25 mouse cellular contexts compared by ENCODE assay signal in the genomic region with DNA sequence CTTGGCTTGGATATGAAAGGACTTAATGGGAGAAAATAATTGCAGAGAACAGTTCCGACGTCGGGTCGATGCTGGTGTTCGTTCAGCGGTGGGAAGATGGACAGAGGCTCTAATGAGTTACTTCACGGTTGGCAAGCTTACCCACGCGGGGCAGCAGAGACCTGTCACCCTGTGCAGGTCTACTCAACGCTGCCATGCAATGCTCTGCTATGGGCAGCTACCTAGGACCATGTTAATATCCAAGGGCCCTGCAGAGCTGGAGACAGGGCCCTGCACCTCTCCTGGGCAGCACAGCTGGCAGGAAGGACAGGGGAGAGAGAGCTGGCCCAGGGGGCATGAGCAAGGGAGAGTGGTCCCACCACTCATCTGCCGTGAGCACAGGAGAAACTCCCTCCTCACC. TPM values are rescaled to one million over a fixed set of nuclear protein-coding genes. Genes with fewer than 3 reads are reported as not detected.
DNase-seq lines count a peak whose midpoint lies in the region; ATAC-seq and TF ChIP-seq lines count a peak whose summit lies in the region.
"Had no signal": no experiment of that assay in that cellular context is flagged by ENCODE, and none has a peak within 500 bp of the region (broad histone marks: within the 10 kb centered on the region; RNA-seq: fewer than 3 reads in every experiment).

No protein-coding gene starts in this region.

- no peak for DNase-seq in heart, embryonic 10.5 days (ENCODE audit: low spot score)
- DNase-seq in hindbrain, embryonic 14.5 days (ENCODE audit: low spot score): no peak
- no peak for DNase-seq in hindbrain, postnatal 0 days (ENCODE audit: low spot score)
- DNase-seq in brain, embryonic 14.5 days (ENCODE audit: low read depth): peak; percentile 15
- no peak for DNase-seq in embryonic facial prominence, embryonic 10.5 days (ENCODE audit: low spot score)
- no peak for DNase-seq in lung, adult 2 months
- DNase-seq in testis, postnatal 10 days (ENCODE audit: low spot score): no peak
- DNase-seq: adrenal gland, postnatal 10 days; cerebellum, adult 8-10 months; cerebellum, postnatal 36 days; embryo, embryonic 11 days; heart, postnatal 14 days; kidney, adult 8-10 months; kidney, postnatal 25 days; layer of hippocampus, postnatal 36 days; right cerebral cortex, adult 18-20 months; right cerebral cortex, postnatal 4 days; thymus, postnatal 25 days had no signal

- WGBS in heart, embryonic 12.5 days: 89% methylated on average over 11 of the region's 11 CpGs
- WGBS in heart, embryonic 10.5 days: 95% methylated on average over 11 of the region's 11 CpGs
- 69% methylated on average over 11 of the region's 11 CpGs for WGBS in hindbrain, embryonic 14.5 days
- 63% methylated on average over 11 of the region's 11 CpGs for WGBS in hindbrain, postnatal 0 days
- 92% methylated on average over 11 of the region's 11 CpGs for WGBS in embryonic facial prominence, embryonic 10.5 days
- 88% methylated on average over 11 of the region's 11 CpGs for WGBS in lung, adult 2 months

- H3K4me2 ChIP-seq in heart, embryonic 12.5 days: no peak overlapping the region
- no peak overlapping the region for H3K4me2 ChIP-seq in hindbrain, embryonic 14.5 days (replicated peaks)
- H3K4me2 ChIP-seq in hindbrain, postnatal 0 days (ENCODE audit: low read depth, low read length): no peak overlapping the region

- ATAC-seq in heart, embryonic 12.5 days (ENCODE audit: insufficient number of reproducible peaks, low FRiP score): no peak
- peak; percentile 27; the same call in 1 of the 2 replicates for ATAC-seq in hindbrain, embryonic 14.5 days (ENCODE audit: low FRiP score)
- ATAC-seq in hindbrain, postnatal 0 days: no peak; the same call in 1 of the 2 replicates
- ATAC-seq: inflammation-experienced regulatory T-cells, adult 6 months; lung, postnatal 0 days had no signal

- peaks cover 19% of the 10 kb centered on the region for H3K4me1 ChIP-seq in heart, embryonic 12.5 days (replicated peaks)
- peaks cover 12% of the 10 kb centered on the region for H3K4me1 ChIP-seq in heart, embryonic 10.5 days
- 0 out of 2 replicates have a peak, but pooled peaks cover 5% of the 10 kb centered on the region for H3K4me1 ChIP-seq in hindbrain, embryonic 14.5 days (replicated peaks; ENCODE audit: control insufficient read depth, insufficient read depth, low read length)
- no peaks in the 10 kb centered on the region for H3K4me1 ChIP-seq in hindbrain, postnatal 0 days (ENCODE audit: insufficient read depth, low read length)
- H3K4me1 ChIP-seq in embryonic facial prominence, embryonic 10.5 days: no peaks in the 10 kb centered on the region
- peaks cover 4% of the 10 kb centered on the region for H3K4me1 ChIP-seq in lung, adult 2 months (ENCODE audit: control insufficient read depth, insufficient read depth, low read length)

- no peak for TF ChIP-seq CTCF in hindbrain, postnatal 0 days (IDR thresholded peaks at IDR 0.05; ENCODE audit: low read depth)
- no peak for TF ChIP-seq CTCF in brain, embryonic 14.5 days (IDR thresholded peaks at IDR 0.05; ENCODE audit: borderline replicate concordance, extremely low read depth, insufficient read depth, insufficient read length)
- TF ChIP-seq CTCF in lung, adult 2 months (IDR thresholded peaks at IDR 0.05; ENCODE audit: insufficient read depth, low read length): no peak

- H3K9me3 ChIP-seq in heart, embryonic 12.5 days (replicated peaks): no peaks in the 10 kb centered on the region
- no peaks in the 10 kb centered on the region for H3K9me3 ChIP-seq in heart, embryonic 10.5 days
- no peaks in the 10 kb centered on the region for H3K9me3 ChIP-seq in hindbrain, embryonic 14.5 days (ENCODE audit: control insufficient read depth, low read length)
- no peaks in the 10 kb centered on the region for H3K9me3 ChIP-seq in hindbrain, postnatal 0 days (ENCODE audit: low read length)
- H3K9me3 ChIP-seq in embryonic facial prominence, embryonic 10.5 days: peaks cover 9% of the 10 kb centered on the region; the same call in 1 of the 2 replicates

- no peak overlapping the region for H3K9ac ChIP-seq in heart, embryonic 12.5 days
- no peak overlapping the region for H3K9ac ChIP-seq in hindbrain, embryonic 14.5 days
- no peak overlapping the region for H3K9ac ChIP-seq in hindbrain, postnatal 0 days (replicated peaks; ENCODE audit: low read length)

- H3K36me3 ChIP-seq in heart, embryonic 12.5 days: peaks cover 69% of the 10 kb centered on the region
- peaks cover 69% of the 10 kb centered on the region for H3K36me3 ChIP-seq in heart, embryonic 10.5 days
- H3K36me3 ChIP-seq in hindbrain, embryonic 14.5 days (replicated peaks; ENCODE audit: control insufficient read depth, insufficient read depth): peaks cover 4% of the 10 kb centered on the region; the same call in 1 of the 2 replicates
- no peaks in the 10 kb centered on the region; the same call in 1 of the 2 replicates for H3K36me3 ChIP-seq in hindbrain, postnatal 0 days (ENCODE audit: insufficient read depth, low read length)
- peaks cover 82% of the 10 kb centered on the region for H3K36me3 ChIP-seq in embryonic facial prominence, embryonic 10.5 days (replicated peaks)

- H3K27ac ChIP-seq in heart, embryonic 12.5 days (ENCODE audit: poor library complexity, severe bottlenecking): peak overlapping the region; percentile 40; the same call in 1 of the 2 replicates
- no peak overlapping the region for H3K27ac ChIP-seq in heart, embryonic 10.5 days
- H3K27ac ChIP-seq in hindbrain, embryonic 14.5 days: 0 out of 2 replicates have a peak overlapping the region, but pooled peaks have one; percentile 47
- no peak overlapping the region; the same call in 1 of the 2 replicates for H3K27ac ChIP-seq in hindbrain, postnatal 0 days
- peak overlapping the region; percentile 44; the same call in 1 of the 2 replicates for H3K27ac ChIP-seq in embryonic facial prominence, embryonic 10.5 days (replicated peaks)
- H3K27ac ChIP-seq: layer of hippocampus, adult 2 months; macrophage had no signal

- TF ChIP-seq POLR2A in brain, embryonic 14.5 days (IDR thresholded peaks at IDR 0.05; ENCODE audit: borderline replicate concordance, extremely low read depth, insufficient read depth, insufficient read length, poor library complexity, severe bottlenecking): no peak
- no peak for TF ChIP-seq POLR2A in lung, adult 2 months (IDR thresholded peaks at IDR 0.05; ENCODE audit: borderline replicate concordance, extremely low read depth, low read depth, low read length)

- H3K27me3 ChIP-seq in heart, embryonic 12.5 days (replicated peaks): no peaks in the 10 kb centered on the region
- no peaks in the 10 kb centered on the region for H3K27me3 ChIP-seq in heart, embryonic 10.5 days (ENCODE audit: insufficient read depth, poor library complexity, severe bottlenecking)
- H3K27me3 ChIP-seq in hindbrain, embryonic 14.5 days (ENCODE audit: control insufficient read depth, insufficient read depth, low read length): no peaks in the 10 kb centered on the region
- H3K27me3 ChIP-seq in hindbrain, postnatal 0 days (ENCODE audit: insufficient read depth, low read length): no peaks in the 10 kb centered on the region
- H3K27me3 ChIP-seq in embryonic facial prominence, embryonic 10.5 days (replicated peaks; ENCODE audit: low read depth, poor library complexity, severe bottlenecking): no peaks in the 10 kb centered on the region

- H3K4me3 ChIP-seq in heart, embryonic 12.5 days: no peak overlapping the region
- no peak overlapping the region for H3K4me3 ChIP-seq in heart, embryonic 10.5 days
- no peak overlapping the region for H3K4me3 ChIP-seq in hindbrain, embryonic 14.5 days (replicated peaks; ENCODE audit: low read length)
- H3K4me3 ChIP-seq in hindbrain, postnatal 0 days (ENCODE audit: low read length): no peak overlapping the region
- H3K4me3 ChIP-seq in embryonic facial prominence, embryonic 10.5 days: no peak overlapping the region
- no peak overlapping the region for H3K4me3 ChIP-seq in lung, adult 2 months (replicated peaks; ENCODE audit: extremely low read depth, low read depth, low read length)
- H3K4me3 ChIP-seq: layer of hippocampus, adult 2 months had no signal

RNA-seq across cellular contexts. Expression of a gene that starts 29.9 kb away (rescaled TPM):
- polyA plus RNA-seq in heart, embryonic 12.5 days (2016; fragmentation: Nextera tagmentation; extraction: Ambion mirVana): 191 and 206 TPM in 2 replicates
- polyA plus RNA-seq in heart, embryonic 10.5 days (2016; fragmentation: Nextera tagmentation; extraction: Ambion mirVana): 175 and 176 TPM in 2 replicates
- 63.9 and 71.1 TPM in 2 replicates for polyA plus RNA-seq in hindbrain, embryonic 14.5 days (2014; fragmentation: Nextera tagmentation; extraction: Ambion mirVana)
- total RNA-seq in hindbrain, postnatal 0 days (2014; rRNA removed): 30.0 and 31.6 TPM in 2 replicates
- 76.4 and 89.4 TPM in 2 replicates for polyA plus RNA-seq in hindbrain, postnatal 0 days (2015; fragmentation: Nextera tagmentation; extraction: Ambion mirVana)
- polyA plus RNA-seq in brain, embryonic 14.5 days (2012; rRNA removed): 44.8 and 46.3 TPM in 2 replicates
- 83.7 and 99.7 TPM in 2 replicates for polyA plus RNA-seq in embryonic facial prominence, embryonic 10.5 days (2016; fragmentation: Nextera tagmentation; extraction: Ambion mirVana)
- polyA plus RNA-seq in lung, adult 2 months (2012; rRNA removed): 86.3 and 127 TPM in 2 replicates
- total RNA-seq: granulocyte monocyte progenitor cell, adult 5-6 weeks; monocyte, adult 5-6 weeks had no signal
- polyA plus RNA-seq: inflammation-experienced regulatory T-cells, adult 6 months; macrophage had no signal

Comparison
In these comparisons a context has a peak if more than half of its experiments do, and no peak if none do; other contexts are left out.
1. H3K27ac ChIP-seq: peak in heart, embryonic 12.5 days (single experiment), hindbrain, embryonic 14.5 days (single experiment) and embryonic facial prominence, embryonic 10.5 days (single experiment); none in heart, embryonic 10.5 days (single experiment) and hindbrain, postnatal 0 days (single experiment).